Mouse (Mus musculus) c-Kit-negative CD71-positive TER-119-positive erythroid progenitor cells, embryonic 14.5 days (primary cell): ENCODE data around the gene Dnajb3.

Experiments
- DNase-seq: peaks from one replicate; pipeline ENCODE4 v3.0.0-alpha.2; 2013; ENCODE audit warnings: low read depth, low spot score

The Dnajb3 gene

DNA sequence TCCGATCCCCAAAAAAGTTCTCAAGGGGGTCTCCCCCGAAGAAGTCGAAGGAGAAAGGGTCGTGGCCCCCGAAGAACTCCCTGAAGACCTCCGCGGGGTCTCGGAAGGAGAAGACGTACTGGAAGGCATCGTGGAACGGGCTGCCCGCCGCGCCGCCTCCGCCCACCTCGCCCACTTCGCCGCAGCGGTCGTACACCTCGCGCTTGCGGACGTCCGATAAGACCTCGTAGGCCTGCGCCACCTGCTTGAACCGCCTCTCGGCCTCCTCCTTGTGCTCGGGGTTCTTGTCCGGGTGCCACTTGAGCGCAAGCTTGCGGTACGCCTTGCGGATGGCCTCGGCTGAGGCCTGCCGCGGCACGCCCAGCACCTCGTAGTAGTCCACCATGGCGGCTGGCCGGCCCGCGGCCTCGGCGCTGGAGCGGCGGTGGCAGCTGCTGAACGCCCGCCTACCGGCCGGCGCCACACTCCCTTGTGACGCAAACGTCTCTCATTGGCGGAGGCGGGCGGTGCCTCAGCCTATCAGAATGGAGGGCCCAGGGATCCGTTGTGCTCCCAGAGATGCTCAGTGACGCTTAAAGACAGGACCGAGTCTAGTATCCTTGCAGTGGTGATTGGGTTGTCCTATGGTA, at the start of gene Dnajb3:
TSS of gene Dnajb3 (minus strand) at position 489 of the 629 bp plus-strand sequence.
- peak; percentile 81 for DNase-seq

DNA sequence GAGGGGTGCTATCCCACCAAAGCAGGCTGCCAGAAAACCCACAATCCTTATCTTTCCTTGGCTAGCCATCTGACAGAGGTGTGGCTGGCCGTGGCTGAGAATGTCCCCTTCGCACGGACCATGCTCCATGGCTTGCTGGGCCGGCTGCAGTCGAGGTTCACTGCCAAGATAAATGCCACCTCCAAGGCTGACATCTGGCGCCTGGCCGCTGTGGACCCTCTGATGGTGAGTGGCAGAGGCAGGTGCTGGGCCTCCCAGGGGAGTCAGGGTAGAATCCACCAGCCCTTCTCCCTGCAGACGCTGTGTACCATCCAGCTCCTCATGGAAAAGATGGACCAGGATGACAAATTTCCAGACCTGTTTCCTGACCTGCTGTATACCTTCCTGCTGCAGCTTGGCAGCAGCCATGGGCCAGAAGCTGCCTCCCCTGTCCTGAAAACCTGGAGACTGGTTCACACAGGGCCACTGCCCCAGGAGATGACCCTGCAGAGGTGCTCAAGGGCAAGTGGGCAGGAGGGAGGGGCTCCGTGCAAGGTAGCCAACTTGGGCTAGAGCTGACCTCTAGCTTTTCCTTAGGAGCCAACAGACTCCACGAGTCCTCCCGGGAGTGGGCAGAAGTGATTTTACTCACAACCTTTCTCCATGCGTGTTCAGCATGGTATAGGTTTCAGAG, 49.3 kb upstream of the Dnajb3 start:
- no peak for DNase-seq

DNA sequence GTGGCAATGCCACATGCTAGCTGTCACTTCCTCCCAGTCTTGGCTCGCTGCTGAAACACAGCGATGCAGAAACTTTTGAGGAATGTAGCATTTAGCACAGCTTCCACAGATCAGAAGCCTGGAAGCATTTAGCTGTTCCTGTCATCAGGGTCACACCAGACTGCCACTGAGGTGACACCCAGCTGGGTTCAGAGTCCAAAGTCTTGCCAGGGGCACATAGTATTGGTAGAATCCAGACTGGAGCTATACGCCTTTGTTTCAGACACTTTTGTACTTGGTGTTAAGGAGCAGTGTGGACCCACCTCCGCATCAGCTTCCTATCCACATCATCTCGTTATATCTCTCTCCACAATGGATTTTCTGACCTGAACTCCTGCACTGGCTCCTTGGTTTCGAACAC, 48.0 kb upstream of the Dnajb3 start:
- no peak for DNase-seq

DNA sequence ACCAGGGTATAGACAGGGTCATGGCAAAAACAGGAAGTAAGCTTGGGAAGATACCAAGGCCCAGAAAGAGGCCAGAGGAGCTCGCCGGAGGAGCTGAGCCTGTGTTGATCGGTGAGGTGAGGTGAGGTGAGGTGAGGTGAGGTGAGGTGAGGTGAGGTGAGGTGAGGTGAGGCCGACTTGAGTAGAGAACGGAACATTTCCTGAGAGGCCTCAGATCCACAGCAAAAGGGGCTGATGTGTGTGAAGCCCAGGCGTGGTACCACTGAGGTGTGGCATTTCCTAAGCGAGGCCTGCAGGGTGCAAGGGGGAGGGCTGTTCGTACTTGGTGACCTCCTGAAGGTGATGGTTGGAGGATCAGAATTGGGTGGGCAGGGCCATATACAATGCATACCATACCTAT, 47.5 kb upstream of the Dnajb3 start:
- no peak for DNase-seq

DNA sequence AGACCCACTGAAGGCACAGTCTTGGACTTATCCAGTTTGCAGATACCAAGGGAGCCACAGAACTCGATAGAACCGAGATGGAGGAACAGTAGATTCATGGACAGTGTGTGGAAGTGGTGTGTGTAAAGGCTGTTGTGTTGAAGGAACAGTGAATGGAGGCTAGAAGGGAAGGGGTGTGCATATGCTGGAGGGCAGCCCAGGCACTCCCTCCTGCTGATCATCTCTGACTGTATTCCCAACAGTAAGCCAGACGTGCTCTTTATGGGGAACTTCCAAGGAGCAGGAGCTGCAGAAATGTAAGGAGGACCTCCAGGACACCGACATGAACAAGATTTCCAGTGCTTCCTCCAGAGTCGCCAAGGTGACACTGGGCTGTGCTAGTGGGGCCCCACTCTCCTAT, 44.4 kb upstream of the Dnajb3 start:
- DNase-seq: no peak

DNA sequence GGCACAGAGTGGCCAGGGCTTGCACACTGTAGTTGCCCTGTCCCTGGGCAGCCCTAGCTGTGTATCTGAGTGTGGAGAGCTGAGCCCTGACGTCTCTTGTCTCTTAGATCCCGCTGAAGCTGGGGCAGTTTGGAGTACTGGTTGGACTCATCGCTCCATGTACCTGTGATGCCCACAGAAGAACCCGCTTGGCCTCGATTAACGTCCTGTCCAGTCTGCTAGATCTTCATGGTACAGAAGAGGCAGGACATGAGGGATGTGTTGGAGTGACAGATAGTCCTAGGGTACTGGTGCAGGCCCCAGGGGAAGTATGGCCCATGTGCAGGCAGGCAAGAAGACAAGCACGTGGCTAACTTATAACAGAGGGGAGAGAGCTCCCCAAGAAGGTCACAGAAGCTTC, 44.0 kb upstream of the Dnajb3 start:
- DNase-seq: no peak

DNA sequence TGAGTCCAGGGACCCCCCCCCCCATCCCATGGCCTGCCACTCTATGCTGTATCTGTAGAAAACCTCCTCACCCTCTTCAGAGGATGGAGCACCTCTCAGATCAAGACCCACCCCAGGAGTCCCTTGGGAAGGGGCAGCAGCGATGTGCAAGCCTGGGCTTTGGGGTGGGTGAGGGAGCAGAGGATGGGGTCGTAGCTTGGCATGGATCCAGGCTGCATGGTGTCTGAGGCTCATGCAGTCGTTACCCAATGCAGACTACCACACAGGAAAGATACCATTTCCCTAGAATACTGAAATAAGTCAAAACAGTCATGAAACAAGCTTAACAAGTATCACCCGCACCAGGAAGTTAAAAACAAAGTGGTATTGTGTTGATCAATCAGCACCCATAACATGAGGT, 43.1 kb upstream of the Dnajb3 start:
- DNase-seq: no peak

DNA sequence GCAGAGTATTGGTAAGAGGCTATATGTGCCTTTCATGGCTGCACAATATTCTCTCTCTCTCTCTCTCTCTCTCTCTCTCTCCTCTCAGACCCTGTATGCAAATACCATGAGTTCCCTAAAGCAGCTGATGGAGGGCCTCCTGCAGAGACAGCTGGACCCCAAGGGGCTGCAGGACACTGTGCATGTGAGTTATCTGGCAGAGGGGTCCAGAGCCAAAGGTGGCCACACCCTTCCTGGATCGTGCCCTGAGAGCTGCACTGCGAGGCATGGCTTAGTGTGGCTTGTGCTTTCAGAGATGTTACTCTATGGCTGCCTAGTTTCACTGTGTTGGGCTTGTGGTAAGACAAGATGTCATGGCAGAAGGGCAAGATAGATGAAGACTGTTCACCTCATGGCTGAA, 42.1 kb upstream of the Dnajb3 start:
- DNase-seq: no peak

DNA sequence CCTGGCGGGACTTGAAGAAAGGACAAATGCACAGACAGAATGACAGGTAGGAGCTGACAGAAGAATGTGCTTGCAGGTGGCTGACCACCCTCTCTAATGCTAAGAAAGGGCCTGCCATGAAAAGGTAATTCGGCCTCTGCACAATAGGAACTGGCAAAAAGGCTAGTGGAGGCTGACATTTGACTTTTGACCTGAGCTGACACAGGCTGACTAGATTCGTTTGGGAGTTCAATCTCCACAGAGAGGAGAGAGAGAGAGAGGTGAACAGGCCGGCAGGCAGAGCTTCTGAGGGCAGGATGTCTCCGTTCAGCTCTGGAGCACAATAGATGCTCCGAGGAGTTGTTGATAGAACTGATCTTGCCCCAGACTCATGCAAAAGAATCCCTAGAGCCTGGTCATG, 40.8 kb upstream of the Dnajb3 start:
- DNase-seq: no peak

DNA sequence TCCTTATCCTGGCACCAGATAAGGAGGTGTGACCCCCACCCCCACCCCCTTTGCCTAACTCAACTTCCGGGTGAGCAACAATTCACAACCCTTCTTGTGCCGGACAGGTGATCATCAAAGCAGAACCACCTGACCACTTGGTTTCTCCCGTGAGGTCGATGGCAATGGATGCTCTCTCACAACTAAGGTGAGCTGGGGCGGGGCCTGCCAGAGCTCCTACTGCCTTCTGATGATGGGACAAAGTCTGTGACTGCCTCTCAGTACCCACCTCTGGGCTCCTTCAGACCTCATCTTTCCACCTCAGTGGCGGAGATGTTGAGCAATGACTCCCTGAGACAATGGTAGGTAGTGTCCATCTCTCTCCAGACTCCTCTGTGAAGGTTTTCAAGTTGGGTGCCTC, 40.3 kb upstream of the Dnajb3 start:
- no peak for DNase-seq

DNA sequence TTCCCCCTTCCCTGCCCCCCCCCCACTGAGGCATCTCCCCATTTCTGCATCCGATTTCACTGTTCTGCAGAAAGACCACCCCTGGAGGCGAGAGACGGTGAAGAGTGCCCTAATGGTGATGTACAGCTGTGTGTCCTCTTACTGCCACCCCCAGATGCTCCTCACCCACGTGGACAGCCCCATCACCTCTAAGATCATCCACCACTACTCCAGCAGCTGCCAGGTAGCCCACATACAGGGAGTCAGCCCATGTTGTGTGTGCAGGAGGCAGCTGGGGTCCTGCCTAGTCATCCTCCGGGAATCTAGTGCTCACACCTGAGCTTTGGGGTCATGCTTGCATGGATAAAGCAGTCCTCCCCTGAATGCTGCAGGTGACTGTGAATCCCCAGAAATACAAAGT, 38.3 kb upstream of the Dnajb3 start:
- no peak for DNase-seq

DNA sequence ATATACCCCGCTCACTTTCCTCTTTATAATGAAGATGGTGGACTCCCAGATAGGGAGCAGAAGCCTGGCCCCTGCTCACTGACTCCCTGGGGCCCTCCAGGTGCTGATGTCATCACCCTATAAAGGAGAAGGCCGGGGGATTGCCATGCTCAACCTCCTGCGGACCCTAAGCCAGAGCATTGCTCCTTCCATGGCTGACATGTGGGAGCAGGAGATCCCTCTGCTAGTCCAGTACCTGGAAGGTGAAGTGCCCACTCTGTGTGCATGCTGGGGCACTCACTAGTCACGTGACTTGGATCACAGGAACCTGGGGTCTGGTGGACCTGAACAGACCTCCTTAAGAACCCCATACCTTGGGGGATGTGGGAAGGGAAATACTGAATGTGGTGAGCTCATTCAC, 35.0 kb upstream of the Dnajb3 start:
- no peak for DNase-seq

DNA sequence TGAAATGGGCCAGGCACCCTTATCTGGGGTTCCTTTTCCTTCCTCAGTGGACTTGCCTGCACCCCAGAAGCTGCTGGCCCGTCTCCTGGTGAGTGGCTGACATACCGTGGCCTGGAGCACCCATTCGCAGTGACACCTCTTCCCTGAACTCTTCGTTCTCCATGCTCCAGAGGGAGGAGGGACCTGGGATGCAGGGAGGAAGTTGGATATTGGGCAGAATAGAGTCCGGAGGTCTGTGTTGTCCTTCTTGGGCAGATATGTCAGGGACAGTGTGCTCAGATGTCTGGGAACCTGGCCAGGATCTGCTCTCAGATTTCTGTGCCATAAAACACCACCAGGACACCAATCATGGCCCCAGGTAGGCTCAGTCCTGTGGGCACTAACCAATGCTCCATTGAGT, 34.5 kb upstream of the Dnajb3 start:
- no peak for DNase-seq

DNA sequence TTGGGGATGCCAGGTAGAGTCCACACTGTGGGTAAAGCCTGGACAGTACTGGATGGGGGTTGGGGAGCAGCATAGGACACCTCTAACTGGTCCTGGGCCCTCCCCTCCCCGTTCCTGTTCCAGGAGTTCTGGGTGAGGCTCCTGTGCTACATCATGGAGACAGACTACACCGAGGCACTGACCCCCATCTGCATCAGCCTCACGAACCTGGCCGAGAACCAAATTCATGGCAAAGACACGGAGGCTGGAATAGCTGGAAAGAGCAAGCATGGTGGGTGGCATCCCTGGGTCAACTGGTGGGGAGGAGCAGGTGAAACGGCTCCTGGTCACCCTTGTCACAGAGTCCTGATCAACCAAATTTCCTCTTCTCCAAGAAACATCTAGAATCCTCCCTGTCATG, 33.2 kb upstream of the Dnajb3 start:
- DNase-seq: no peak

DNA sequence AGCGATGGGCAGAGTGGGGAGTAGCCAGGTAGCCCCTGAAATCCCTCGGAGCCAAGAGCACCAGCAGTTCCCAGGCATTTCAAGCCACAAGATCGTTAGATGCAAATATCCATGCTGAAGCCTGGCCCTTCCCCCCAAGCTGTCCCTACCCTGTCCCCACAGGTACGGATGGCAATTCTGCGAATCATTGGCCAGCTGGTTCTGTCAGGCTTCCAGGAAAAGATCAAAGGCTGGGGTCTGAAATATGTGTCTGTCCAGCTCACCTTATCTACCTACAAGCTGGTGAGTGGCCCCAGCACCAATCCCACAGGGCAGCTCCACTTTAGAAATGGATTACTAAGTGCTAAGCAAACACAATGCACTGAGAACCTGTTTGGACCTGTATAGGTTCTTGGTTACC, 31.7 kb upstream of the Dnajb3 start:
- DNase-seq: no peak

DNA sequence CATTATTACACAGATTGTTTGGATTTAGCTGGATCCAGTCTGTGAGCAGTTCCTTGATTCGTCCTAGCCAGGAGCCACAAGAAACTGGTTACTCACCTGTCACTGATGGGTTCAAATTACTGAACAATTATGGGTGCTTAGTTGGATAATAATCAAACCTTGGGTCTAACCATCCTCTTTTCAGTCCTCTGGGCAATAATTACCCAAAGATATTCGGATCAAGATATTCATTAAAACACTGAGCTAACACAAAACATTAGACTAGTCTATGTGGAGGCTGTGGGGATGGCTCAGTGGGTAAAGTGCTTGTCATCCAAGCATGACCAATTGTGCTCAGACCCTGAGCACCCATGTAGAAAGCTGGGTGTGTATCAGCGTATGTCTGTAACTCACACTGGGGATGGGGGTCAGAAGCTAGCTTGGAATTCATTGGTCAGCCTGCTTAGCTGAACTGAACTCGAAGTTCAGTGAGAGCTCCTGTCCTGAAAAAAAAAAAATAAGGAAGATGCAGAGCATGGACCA, 30.4 kb upstream of the Dnajb3 start:
- no peak for DNase-seq

DNA sequence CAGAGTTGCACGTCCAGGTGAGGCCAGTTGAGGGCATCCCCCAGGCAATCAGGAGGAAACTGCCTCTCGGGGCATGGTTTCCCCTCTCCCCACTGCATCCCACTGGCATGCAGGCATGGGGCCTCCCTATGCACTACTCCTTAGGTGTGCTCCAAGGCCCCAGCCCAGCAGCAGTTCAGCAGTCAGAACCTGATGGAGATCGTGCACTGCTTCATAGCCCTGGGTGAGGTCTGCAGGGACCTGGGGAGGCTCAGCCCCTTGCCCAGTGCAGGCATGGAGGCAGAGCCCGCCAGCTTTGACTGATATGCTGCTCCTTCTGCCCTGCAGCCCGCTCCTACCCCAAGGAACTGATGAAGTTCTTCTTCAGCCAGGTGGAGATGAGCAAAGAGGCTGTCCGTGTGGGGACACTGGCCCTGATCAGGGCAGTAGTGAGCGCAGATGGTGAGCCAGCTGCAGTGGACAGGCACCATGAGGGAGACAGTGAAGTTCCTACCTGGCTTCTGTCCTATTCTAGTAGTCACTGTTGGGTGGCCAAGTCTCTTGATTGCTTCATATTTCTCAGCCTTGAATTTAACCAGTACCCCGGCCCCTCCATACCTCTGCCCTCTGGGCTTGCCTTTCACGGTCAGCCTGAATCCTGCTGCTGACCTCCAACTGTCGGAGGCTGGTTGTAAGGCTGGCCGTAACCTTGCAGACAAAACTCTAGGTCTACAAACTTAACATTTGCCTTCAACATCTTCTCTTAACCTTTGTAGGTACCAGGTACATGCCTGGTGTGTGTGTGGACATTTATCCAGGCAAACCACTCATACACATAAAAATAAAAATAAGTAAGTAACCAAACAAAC, 29.7 kb upstream of the Dnajb3 start:
- no peak for DNase-seq

DNA sequence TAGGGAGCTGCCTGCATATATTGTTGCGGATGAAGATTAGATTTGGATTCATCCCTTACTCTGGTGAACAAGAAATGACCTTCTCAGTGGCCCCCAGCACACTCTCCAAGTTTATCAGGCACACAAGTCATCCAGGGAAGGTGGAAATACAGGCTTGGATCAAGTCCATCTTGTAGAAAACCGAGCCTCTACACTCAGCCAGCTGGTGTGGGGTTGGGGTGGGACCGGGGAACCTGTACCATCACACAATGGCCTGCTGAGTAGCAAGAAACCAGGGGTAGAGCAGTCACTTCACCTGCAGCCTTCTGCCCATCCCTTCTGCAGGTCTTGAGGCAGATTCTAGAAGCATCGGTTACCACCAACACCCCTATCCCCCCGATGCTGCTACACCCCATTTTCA, 29.1 kb upstream of the Dnajb3 start:
- DNase-seq: no peak

DNA sequence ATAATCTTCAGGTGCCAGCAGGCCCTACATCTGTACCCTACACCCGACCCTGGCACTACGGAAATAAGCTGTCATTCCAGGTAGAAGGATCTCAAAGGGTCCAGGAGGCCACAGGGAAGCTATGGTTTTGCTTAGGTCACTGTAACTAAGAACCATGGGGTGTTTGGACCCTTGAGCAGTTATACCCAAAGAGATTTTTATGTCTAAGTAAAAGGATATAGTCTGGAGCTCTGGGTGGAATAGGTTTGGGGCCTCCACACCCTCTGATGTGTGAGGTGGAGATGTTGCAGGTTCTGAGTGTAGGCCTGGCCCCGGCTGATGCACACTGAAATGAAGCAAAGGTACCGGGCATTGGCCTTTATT, 28.6 kb upstream of the Dnajb3 start:
- DNase-seq: no peak

DNA sequence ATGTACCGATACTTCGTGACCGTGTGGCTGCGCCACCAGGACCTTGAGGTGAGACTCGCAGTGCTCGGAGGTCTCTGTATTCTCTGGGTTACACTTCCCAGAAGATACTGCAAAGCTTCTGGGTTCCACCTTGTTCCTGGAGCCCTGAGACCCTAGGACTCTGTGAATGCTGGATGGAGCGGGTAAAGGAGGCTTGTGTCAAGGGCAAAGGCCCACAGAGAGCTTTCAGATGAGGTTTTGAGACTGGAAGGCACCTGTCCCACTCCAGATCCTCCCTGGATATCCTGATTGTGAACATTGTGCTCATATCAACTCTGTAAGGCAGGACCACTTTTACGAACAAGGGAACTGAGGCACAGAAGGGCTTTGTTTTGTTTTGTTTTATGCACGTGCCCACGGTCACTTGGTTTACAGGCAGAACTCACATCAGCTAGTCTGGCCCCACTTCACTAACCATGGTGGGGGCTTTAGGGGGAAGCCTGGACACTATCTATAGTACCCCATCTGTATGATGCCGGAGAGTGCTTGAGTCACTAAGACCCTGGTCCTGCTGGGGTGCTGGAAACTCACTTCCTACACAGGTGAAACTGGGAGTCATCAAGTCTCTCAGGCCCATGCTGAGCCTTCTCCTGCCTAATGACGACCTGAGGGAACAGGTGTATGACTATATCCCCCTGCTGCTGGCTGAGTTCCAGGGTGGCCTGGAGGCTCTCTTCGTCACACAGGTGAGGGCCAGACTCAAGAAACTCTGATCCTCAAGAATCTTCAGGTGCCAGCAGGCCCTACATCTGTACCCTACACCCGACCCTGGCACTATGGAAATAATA, 28.1 kb upstream of the Dnajb3 start:
- no peak for DNase-seq

DNA sequence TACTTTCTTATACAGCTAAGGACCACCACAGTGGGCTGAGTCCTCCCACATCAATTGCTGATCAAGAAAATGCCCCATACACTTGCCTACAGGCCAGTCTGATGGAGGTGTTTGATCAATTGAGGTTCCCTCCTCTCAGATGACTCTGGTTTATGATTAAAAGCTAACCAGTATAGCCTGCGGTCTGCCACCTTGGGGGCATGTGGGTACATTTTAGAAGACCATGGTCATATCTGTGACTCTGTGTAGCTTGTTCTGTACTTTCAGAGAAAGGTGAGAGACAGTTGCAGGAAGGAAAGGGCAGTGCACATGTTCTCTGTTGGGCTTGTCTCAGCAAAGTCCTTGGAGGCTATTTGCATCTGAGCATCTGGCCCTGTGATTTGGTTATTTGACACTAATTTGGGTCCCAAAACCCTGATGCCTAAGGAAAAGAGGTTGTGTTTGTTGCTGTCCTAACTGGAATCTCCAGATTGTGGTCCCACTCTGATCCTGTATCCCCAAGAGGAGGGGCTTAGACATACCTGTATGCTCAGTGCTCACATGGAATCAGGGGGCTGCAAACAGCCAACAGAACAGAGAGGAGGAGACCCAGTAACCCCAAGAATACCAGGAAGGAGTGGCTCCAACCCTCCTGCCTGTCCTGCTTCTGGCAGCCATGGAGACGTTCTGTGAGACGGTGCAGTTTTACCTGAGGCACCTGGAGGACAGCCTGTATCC, 27.2 kb upstream of the Dnajb3 start:
- DNase-seq: no peak
